Mouse (Mus musculus): ENCODE data around the gene Mbtps1. TPM values are rescaled to one million over a fixed set of nuclear protein-coding genes. Genes with fewer than 3 reads are reported as not detected.
A peak's percentile ranks its signal among the peaks of the same experiment; 100 is the strongest.

Mbtps1 gene
- total RNA-seq, 2 experiments from 2014 or later = 59.3 to 59.5 TPM

GRCm38 (mm10) chr8:119568251-119568650 is 9.7 kb upstream of the Mbtps1 start:
- intact Hi-C loops (cut with DNase I) = no loop called here
- no peak for DNase-seq (ENCODE audit: low spot score in 2 of 2)

DNA sequence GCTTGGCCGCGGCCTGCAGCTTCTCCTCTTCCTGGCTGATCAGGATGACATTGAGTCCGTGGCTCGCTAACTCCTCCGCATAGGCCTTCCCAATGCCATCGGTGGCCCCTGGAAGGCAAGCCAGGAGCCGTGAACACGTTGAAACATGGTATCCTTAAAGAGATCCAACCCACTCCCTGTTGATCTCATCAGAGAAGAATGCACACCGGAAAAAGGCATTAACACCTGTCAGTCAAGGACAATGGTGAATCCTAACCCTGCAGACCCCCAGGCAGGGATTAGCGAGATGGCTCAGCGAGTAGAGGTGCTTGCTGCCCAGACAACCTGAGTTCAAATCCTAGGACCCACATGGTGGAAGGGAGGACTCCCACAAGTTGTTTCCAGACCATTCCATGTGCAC is 7.8 kb upstream of the Mbtps1 start:
- intact Hi-C loops (cut with DNase I) = no loop called here
- DNase-seq (ENCODE audit: low spot score in 2 of 2) = no peak

GRCm38 (mm10) chr8:119563849-119564251 is 5.3 kb upstream of the Mbtps1 start:
- no peak for DNase-seq (ENCODE audit: low spot score in 2 of 2)
- intact Hi-C loops (cut with DNase I) = no loop called here

- DNase-seq (ENCODE audit: low spot score in 2 of 2) = no peak
- intact Hi-C loops (cut with DNase I) = loop anchor here (2.0 kb wide), 1 partner anchor 15 kb away; the partner anchor contains the start of genes Dnaaf1 and Hsdl1
Measured at GRCm38 (mm10) chr8:119559402-119559720, 826 bp upstream of the Mbtps1 start.

DNA sequence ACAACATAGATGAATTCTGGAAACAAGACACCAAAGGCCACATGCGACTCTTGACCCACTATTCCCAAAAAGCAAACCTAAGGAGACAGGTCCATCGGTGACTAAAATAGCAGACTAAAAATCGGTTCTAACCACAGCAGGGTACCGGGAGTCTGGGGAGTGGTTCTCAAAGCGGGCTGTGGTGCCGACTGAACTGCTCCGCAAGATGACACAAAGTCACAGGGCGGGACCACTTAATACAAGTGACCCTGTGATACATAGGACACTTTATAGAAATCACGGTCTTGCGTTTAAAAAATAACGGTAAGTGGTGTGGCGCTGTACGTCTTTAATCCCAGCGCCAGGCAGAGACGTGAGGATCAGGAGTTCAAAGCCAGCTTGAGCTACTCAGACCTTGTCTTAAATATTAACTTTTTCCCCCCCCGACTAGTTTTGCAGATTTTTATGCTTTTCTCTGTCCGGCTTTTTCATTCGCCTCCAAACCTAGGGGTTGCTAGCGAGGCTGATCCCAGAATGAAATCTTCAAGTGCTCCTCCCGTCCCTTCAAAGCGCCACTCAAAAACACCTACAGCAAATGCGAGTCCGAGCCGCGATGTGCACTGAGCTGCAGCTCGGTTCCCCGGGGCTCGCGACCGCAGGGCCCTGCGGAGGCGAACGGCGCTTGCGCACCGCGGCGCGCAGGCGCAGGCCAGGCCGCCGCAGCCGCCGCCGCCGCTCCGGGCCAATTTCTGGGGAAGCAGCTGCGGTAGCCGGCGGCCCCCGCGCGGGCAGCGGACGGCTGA is 523 bp downstream of the Mbtps1 start:
- intact Hi-C loops (cut with DNase I) = loop anchor here (2.0 kb wide), 1 partner anchor 17 kb away; the partner anchor contains the start of genes Dnaaf1 and Hsdl1
- DNase-seq (ENCODE audit: low spot score in 2 of 2) = peak; percentile 65 to 76

- intact Hi-C loops (cut with DNase I) = no loop called here
- DNase-seq (ENCODE audit: low spot score in 2 of 2) = no peak
Measured at GRCm38 (mm10) chr8:119557132-119557531, 1.4 kb downstream of the Mbtps1 start.

- intact Hi-C loops (cut with DNase I) = no loop called here
- no peak for DNase-seq (ENCODE audit: low spot score in 2 of 2)
Measured at GRCm38 (mm10) chr8:119555861-119556260, 2.7 kb downstream of the Mbtps1 start.

- intact Hi-C loops (cut with DNase I) = no loop called here
- no peak for DNase-seq (ENCODE audit: low spot score in 2 of 2)
Measured at GRCm38 (mm10) chr8:119552967-119553366, 5.6 kb downstream of the Mbtps1 start.

DNA sequence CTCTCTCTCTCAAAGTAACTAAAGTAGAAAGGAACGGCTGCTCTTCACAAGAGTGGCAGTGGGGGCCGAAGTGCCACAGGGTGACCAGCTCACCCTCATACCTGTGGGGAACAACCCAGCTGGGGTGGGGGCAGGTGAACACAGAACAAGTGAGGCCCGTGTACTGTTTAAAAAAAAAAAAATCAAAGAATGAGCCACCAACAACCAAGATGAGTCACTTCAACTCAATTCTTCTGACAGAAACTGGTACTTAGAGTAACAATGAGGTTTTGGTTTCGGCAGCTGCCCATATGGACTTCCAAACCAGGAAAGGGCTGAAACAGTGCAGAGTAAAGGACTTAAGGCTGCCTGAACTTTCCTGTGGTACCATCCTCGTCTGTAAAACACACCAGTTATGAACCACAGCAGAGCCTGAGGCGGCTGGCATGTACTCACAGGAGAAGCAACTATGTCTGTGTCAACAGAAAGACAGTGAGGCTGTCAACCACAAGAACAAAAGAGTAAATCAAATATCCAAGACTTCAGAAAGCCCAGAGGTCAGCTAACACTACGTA is 9.9 kb downstream of the Mbtps1 start:
- intact Hi-C loops (cut with DNase I) = no loop called here
- no peak for DNase-seq (ENCODE audit: low spot score in 2 of 2)

- intact Hi-C loops (cut with DNase I) = no loop called here
- no peak for DNase-seq (ENCODE audit: low spot score in 2 of 2)
Measured at GRCm38 (mm10) chr8:119547019-119547691, 11.4 kb downstream of the Mbtps1 start.

- DNase-seq (ENCODE audit: low spot score in 2 of 2) = no peak
- intact Hi-C loops (cut with DNase I) = no loop called here
Measured at GRCm38 (mm10) chr8:119545791-119546190, 12.7 kb downstream of the Mbtps1 start.

- intact Hi-C loops (cut with DNase I) = no loop called here
- no peak for DNase-seq (ENCODE audit: low spot score in 2 of 2)
Measured at GRCm38 (mm10) chr8:119545180-119545579, 13.4 kb downstream of the Mbtps1 start.

DNA sequence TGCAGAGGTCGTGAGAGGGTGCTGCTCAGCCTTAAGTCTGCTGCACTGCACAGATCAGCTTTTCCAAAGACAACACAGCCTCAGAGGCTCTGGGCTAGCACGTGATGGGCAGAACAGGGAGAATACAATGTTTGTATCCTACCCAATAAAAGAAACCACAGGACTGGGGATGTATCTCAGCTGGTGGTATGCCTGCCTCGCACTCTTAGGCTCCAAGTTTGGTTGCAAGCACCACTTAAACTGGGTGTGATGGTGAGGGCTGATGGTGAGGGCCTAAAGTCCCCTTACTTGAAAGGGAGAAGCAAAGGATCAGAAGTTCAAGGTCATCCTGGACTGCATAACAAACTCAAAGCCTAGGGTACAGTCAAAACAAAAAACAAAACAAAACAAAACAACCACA is 13.9 kb downstream of the Mbtps1 start:
- no peak for DNase-seq (ENCODE audit: low spot score in 2 of 2)
- intact Hi-C loops (cut with DNase I) = no loop called here

DNA sequence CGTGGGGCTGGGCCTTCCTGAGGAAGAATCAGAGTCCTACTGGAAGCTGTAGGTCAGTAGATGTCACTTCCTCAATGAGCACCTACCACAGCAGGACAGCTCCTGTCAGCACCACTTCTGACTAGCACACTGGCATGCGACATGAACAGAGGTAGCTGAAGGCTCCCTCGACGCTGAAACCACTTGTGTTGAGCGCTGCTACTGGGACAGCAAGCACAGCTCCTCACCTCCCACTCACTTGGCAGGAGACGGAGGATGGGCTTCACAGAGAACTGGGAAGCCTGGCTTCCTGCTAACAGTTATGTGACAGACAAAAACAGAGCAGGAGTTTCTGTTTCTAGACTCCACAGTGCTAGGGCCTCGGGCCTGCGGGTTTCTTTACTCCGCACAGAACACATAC is 26.6 kb downstream of the Mbtps1 start:
- intact Hi-C loops (cut with DNase I) = no loop called here
- peak; percentile 71 to 77 for DNase-seq (ENCODE audit: low spot score in 2 of 2)

DNA sequence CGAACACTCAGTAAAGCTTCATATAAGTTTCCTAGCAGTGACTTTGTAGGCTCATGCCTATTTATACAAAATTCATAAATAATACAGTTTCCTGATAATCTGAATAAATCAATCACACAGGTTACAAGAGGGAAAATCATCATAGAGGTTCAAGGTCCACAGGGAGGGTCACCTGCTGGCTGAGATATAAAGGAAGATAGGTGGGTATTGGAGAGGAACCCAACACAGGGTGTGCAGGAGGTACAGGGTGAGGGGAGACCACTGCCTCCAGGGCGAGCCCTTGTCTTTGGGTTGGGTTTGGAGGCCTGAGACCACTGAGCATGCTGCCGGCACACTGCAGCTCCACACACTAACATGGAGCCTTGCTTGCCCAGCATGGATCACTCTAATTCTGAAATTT is 27.1 kb downstream of the Mbtps1 start:
- no peak for DNase-seq (ENCODE audit: low spot score in 2 of 2)
- intact Hi-C loops (cut with DNase I) = no loop called here

GRCm38 (mm10) chr8:119530937-119531336 is 27.6 kb downstream of the Mbtps1 start:
- intact Hi-C loops (cut with DNase I) = no loop called here
- no peak for DNase-seq (ENCODE audit: low spot score in 2 of 2)

DNA sequence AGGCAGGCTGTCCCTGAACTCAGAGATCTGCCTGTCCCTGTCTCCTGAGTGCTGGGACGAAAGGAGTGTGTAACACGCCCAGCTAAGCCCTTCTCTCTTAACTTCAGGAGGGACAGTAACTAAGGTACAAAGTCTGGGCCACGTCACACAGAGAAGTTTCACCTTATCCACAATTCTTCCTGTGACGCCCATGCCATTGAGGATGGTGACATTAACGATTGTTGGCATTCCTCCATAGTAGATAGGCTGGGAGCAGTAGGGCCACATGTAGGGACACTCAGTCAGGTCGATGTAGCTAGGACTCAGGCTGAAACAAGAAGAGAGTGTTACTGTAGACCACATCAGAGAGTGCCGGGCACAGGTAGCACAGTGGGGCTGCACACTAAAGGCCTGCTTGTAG is 29.8 kb downstream of the Mbtps1 start:
- intact Hi-C loops (cut with DNase I) = loop anchor here (10.0 kb wide), 1 partner anchor 84 kb away; the partner anchor contains the start of gene Necab2
- no peak for DNase-seq (ENCODE audit: low spot score in 2 of 2)

DNA sequence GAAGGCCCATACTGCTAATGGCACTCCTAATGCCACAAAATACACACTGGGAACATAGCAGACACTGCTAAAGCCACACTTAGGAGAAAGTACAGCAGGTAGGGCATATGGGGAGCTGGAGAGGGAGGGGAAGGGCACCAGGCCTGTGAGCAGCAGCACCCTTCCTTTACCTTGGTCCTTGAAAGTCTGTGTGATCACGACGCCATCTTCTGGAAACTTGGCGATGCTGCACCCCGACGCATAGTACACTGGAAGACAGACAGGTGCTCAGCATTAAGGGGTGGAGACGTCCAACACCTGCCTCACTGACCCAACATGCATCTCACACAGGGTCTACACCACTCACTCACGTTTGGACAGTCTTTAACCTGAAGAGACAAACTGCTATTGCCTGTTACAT is 38.4 kb downstream of the Mbtps1 start:
- DNase-seq (ENCODE audit: low spot score in 2 of 2) = no peak
- intact Hi-C loops (cut with DNase I) = loop anchor here (10.0 kb wide), 1 partner anchor 75 kb away; the partner anchor contains the start of gene Necab2

GRCm38 (mm10) chr8:119516674-119517073 is 41.9 kb downstream of the Mbtps1 start:
- no peak for DNase-seq (ENCODE audit: low spot score in 2 of 2)
- intact Hi-C loops (cut with DNase I) = no loop called here

DNA sequence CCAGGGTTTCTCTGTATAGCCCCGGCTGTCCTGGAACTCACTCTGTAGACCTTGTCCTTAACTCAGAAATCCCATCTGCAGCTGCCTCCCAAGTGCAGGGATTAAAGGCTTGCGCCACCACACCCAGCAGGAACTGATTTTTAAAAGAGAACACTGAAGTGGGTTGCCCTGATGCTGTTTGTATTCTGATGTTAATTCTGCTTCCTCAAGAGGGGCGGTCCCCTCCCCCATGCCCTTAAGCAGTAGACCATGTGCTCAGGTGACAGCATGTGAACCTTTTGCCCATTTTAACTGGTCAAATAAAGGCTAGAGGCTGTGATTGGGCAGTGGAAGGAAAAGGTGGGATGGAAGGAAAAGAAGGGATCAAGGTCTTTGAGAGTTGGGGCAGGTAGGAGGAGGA is 42.8 kb downstream of the Mbtps1 start:
- DNase-seq (ENCODE audit: low spot score in 2 of 2) = no peak
- intact Hi-C loops (cut with DNase I) = no loop called here

- intact Hi-C loops (cut with DNase I) = no loop called here
- no peak for DNase-seq (ENCODE audit: low spot score in 2 of 2)
Measured at GRCm38 (mm10) chr8:119514940-119515339, 43.6 kb downstream of the Mbtps1 start.
